Mouse (Mus musculus) midbrain, embryonic 15.5 days (tissue): Measurements from ENCODE around the gene Dnah2. TPM values are rescaled to one million over a fixed set of nuclear protein-coding genes. Genes with fewer than 3 reads are reported as not detected.

Experiments
- ATAC-seq: fragments of 200-750 bp; cut with Nextera tagmentation; replicated peaks from 2 replicates; pipeline ENCODE4 v1.8.0; 2017; ENCODE audit warnings: moderate TSS enrichment
- H3K27ac ChIP-seq: fragments of 300-500 bp; sonication (generic); 2 replicates; pipeline ENCODE4 v1.5.1; 2015; ENCODE audit warnings: mild to moderate bottlenecking, inconsistent platforms
- H3K27me3 ChIP-seq: fragments of 300-500 bp; sonication (generic); replicated peaks from 2 replicates; pipeline ENCODE4 v1.6.1; 2015; ENCODE audit warnings: inconsistent platforms
- H3K36me3 ChIP-seq: fragments of 300-500 bp; sonication (generic); replicated peaks from 2 replicates; pipeline ENCODE4 v1.6.1; 2015; ENCODE audit warnings: inconsistent platforms
- H3K4me1 ChIP-seq: fragments of 300-500 bp; sonication (generic); 2 replicates; pipeline ENCODE4 v1.6.1; 2015; ENCODE audit warnings: inconsistent platforms
- H3K4me2 ChIP-seq: fragments of 300-500 bp; sonication (generic); 2 replicates; pipeline ENCODE4 v1.6.1; 2015; ENCODE audit warnings: inconsistent platforms, mild to moderate bottlenecking, moderate library complexity
- H3K4me3 ChIP-seq: fragments of 300-500 bp; sonication (generic); 2 replicates; pipeline ENCODE4 v1.5.1; 2015; ENCODE audit warnings: mild to moderate bottlenecking, inconsistent platforms
- H3K9ac ChIP-seq: fragments of 300-500 bp; sonication (generic); 2 replicates; pipeline ENCODE4 v1.6.1; 2015; ENCODE audit warnings: mild to moderate bottlenecking, inconsistent platforms
- H3K9me3 ChIP-seq: fragments of 300-500 bp; sonication (generic); 2 replicates; pipeline ENCODE4 v1.6.1; 2016; ENCODE audit warnings: inconsistent platforms
- WGBS: fragments of 180-500 bp; shearing (Covaris S2); methylation state at CpG from one replicate; pipeline ENCODE4 v1.1.7; 2015; ENCODE audit warnings: mixed read lengths; 5-methylcytosine and 5-hydroxymethylcytosine counted together
- polyA plus RNA-seq: library from polyadenylated mRNA; unstranded; fragments of >200 nt; fragmentation: Nextera tagmentation; extraction: Ambion mirVana; gene quantifications from 2 replicates; pipeline ENCODE4 v1.2.1, GENCODE M21; 2015

Dnah2 gene
- polyA plus RNA-seq, 1 experiment from 2014 or later: 5.7 TPM

GRCm38 (mm10) chr11:69420554-69421000 is 128.3 kb downstream of the Dnah2 start:
- Histone ChIP-seq H3K36me3 (no peaks in the 10 kb centered on the region), H3K27ac (no peak overlapping the region), H3K9ac (peak overlapping the region; percentile 28; the same call in 1 of the 2 replicates), H3K27me3 (peaks cover 31% of the 10 kb centered on the region), H3K4me1 (peaks cover 44% of the 10 kb centered on the region), H3K9me3 (no peaks in the 10 kb centered on the region), H3K4me2 (peak overlapping the region; percentile 89), H3K4me3 (peak overlapping the region; percentile 55)
- 6% methylated on average over 10 of the region's 10 CpGs for WGBS
- ATAC-seq: no peak

GRCm38 (mm10) chr11:69419813-69420553 is 128.9 kb downstream of the Dnah2 start:
- Histone ChIP-seq H3K36me3 (no peaks in the 10 kb centered on the region), H3K4me2 (peak overlapping the region; percentile 89), H3K27ac (peak overlapping the region; percentile 96), H3K9ac (peak overlapping the region; percentile 28), H3K4me1 (peaks cover 45% of the 10 kb centered on the region), H3K9me3 (no peaks in the 10 kb centered on the region), H3K4me3 (peak overlapping the region; percentile 55), H3K27me3 (peaks cover 31% of the 10 kb centered on the region)
- no peak for ATAC-seq
- WGBS: under 1% methylated on average over 30 of the region's 31 CpGs

GRCm38 (mm10) chr11:69419443-69419812 is 129.5 kb downstream of the Dnah2 start:
- H3K36me3 ChIP-seq: no peaks in the 10 kb centered on the region
- H3K9ac ChIP-seq: peak overlapping the region; percentile 28
- peak overlapping the region; percentile 55 for H3K4me3 ChIP-seq
- ATAC-seq: no peak
- H3K4me2 ChIP-seq: peak overlapping the region; percentile 89
- H3K4me1 ChIP-seq: peaks cover 51% of the 10 kb centered on the region
- under 1% methylated on average over 19 of the region's 19 CpGs for WGBS
- no peaks in the 10 kb centered on the region for H3K9me3 ChIP-seq
- peaks cover 31% of the 10 kb centered on the region for H3K27me3 ChIP-seq
- H3K27ac ChIP-seq: peak overlapping the region; percentile 96

DNA sequence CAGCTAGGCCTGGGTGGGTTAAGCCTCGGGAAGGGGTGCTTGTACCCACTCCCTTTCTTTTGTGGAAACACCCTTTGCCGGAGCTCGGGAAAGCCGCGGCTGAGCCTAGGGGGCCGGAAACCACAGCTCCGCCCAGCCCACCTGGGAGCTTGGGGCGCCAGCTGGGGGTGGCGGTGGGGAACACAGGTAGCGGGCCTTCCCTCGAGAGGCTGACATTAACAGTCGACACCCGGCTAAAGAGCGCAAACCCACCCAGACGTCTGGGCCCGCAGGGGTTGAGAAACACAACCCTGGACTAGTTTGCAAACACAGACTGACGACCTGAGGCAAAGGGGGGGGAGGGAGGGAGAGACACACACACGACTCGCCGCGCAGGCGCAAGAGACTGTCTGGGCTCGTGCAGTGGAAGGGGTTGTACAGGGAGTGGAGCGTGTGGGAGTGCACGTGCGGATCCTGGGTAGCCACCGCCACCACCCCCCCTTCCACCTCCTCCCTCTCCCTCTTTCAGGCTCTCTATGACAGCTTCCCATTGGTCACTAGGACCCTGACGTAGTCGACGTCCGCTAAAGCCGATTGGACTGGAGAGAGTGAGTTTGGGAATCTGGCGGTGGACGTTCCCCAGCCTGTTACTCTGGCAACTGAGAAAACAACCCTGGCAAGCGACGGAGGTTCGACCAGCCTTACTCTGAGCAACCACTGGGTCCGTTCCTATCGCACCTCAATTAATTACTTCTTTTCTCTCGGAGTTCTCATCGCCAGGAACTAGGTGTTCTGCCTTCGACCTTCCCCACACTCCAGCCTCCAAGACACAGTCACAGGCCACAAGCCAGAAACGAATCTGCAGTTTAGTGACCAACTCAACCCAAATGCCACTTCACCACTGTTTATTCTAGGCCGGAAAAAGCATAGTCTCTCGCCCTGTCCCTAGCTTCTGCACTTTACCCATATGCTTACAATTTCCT is 130.1 kb downstream of the Dnah2 start:
- H3K4me1 ChIP-seq: peaks cover 57% of the 10 kb centered on the region
- ATAC-seq: peak; percentile 93

GRCm38 (mm10) chr11:69417449-69418384 is 131.2 kb downstream of the Dnah2 start:
- peaks cover 22% of the 10 kb centered on the region for H3K27me3 ChIP-seq
- H3K9me3 ChIP-seq: no peaks in the 10 kb centered on the region
- peak; percentile 32 for ATAC-seq
- H3K4me3 ChIP-seq: peak overlapping the region; percentile 55
- peak overlapping the region; percentile 89 for H3K4me2 ChIP-seq
- peak overlapping the region; percentile 96 for H3K27ac ChIP-seq
- peak overlapping the region; percentile 54 for H3K9ac ChIP-seq
- WGBS: under 1% methylated on average over 39 of the region's 39 CpGs
- H3K36me3 ChIP-seq: 0 out of 2 replicates have a peak, but pooled peaks cover 7% of the 10 kb centered on the region
- peaks cover 68% of the 10 kb centered on the region for H3K4me1 ChIP-seq

More for the DNA sequence above, 130.1 kb downstream of the Dnah2 start:
- H3K36me3 ChIP-seq: no peaks in the 10 kb centered on the region
- H3K9me3 ChIP-seq: no peaks in the 10 kb centered on the region
- peak overlapping the region; percentile 55 for H3K4me3 ChIP-seq
- peak overlapping the region; percentile 89 for H3K4me2 ChIP-seq
- H3K27ac ChIP-seq: peak overlapping the region; percentile 96
- under 1% methylated on average over 45 of the region's 45 CpGs for WGBS
- peak overlapping the region; percentile 54 for H3K9ac ChIP-seq
- peaks cover 29% of the 10 kb centered on the region for H3K27me3 ChIP-seq

DNA sequence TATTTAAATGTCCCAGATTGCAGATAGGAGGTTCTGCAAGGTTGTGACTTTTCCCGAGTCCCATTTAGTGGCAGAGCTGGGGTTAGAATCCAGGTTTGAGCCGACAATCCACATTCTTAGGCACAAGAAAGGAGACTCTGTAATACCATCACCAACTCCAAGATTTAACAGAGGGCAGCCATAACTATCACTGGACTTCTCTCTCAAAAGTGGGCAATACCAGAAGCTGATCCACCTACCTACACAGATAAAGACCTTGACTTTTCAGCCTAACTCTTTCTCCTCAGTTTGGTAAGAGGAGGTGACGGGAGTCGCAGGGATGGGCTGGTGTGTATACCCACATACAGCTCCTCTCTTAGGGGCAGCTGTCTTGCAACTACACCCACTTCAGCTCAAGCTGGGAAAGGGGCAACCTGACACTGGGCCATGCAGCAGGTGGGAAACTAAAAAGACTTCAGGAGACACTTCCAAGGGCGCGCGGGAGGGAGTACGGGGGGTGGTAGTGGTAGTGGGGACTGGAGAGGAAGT is 131.9 kb downstream of the Dnah2 start:
- Histone ChIP-seq H3K9me3 (no peaks in the 10 kb centered on the region), H3K4me3 (peak overlapping the region; percentile 55), H3K9ac (peak overlapping the region; percentile 34), H3K27me3 (peaks cover 14% of the 10 kb centered on the region), H3K4me1 (peaks cover 75% of the 10 kb centered on the region), H3K36me3 (0 out of 2 replicates have a peak, but pooled peaks cover 11% of the 10 kb centered on the region), H3K27ac (peak overlapping the region; percentile 96), H3K4me2 (peak overlapping the region; percentile 89)
- 2% methylated on average over 8 of the region's 8 CpGs for WGBS
- ATAC-seq: no peak

DNA sequence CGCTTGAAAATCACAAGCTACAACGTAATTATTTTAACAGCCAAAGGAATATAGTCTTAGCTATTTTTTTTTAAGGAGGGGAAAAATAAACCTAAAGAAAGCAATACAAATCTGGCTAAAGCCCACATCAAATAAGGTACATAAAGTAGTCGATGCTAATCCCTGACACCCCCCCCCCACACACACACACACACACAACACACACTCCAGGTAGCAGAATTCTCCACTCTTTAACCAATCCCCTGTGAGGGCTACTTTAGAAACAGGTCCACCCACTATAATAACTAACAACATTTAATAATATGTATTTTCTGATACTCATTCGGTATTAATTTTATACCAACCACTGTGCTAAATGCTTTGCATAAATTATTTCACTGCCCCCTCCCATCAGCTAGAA is 132.4 kb downstream of the Dnah2 start:
- Histone ChIP-seq H3K4me3 (peak overlapping the region; percentile 55), H3K27me3 (peaks cover 9% of the 10 kb centered on the region), H3K9me3 (no peaks in the 10 kb centered on the region), H3K27ac (peak overlapping the region; percentile 96), H3K4me2 (peak overlapping the region; percentile 89), H3K9ac (peak overlapping the region; percentile 34), H3K36me3 (0 out of 2 replicates have a peak, but pooled peaks cover 11% of the 10 kb centered on the region), H3K4me1 (peaks cover 78% of the 10 kb centered on the region)
- under 1% methylated on average over 4 of the region's 4 CpGs for whole genome bisulfite sequencing
- ATAC-seq: no peak

GRCm38 (mm10) chr11:69415668-69416451 is 133.1 kb downstream of the Dnah2 start:
- no peaks in the 10 kb centered on the region for H3K9me3 ChIP-seq
- 0% methylated on average over 20 of the region's 25 CpGs for WGBS
- peak overlapping the region; percentile 82 for H3K9ac ChIP-seq
- peak overlapping the region; percentile 55 for H3K4me3 ChIP-seq
- ATAC-seq: no peak
- H3K27ac ChIP-seq: peak overlapping the region; percentile 96
- peaks cover 74% of the 10 kb centered on the region for H3K4me1 ChIP-seq
- peak overlapping the region; percentile 89 for H3K4me2 ChIP-seq
- peaks cover 3% of the 10 kb centered on the region; the same call in 1 of the 2 replicates for H3K27me3 ChIP-seq
- 0 out of 2 replicates have a peak, but pooled peaks cover 11% of the 10 kb centered on the region for H3K36me3 ChIP-seq

DNA sequence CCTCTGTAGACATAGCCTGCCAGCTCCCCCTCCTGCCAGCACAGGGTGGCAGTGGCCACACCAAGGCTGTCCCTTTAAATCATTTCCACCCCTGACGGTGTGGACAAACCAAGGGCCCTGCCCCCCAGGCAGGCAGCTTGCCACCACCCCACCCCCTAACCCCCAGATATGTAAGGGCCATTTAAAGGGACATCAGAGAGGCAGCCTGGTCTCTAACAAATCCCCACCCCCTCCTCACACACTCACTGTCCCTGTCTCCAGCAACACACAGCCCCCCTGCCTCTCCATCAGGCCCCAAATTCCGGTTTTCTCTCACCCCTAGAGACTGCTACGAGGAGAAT is 133.6 kb downstream of the Dnah2 start:
- 0% methylated on average over 3 of the region's 3 CpGs for WGBS
- ATAC-seq: peak; percentile 16
- H3K4me1 ChIP-seq: peaks cover 73% of the 10 kb centered on the region

GRCm38 (mm10) chr11:69414421-69415326 is 134.2 kb downstream of the Dnah2 start:
- Histone ChIP-seq H3K9ac (peak overlapping the region; percentile 82), H3K27me3 (no peaks in the 10 kb centered on the region), H3K4me3 (peak overlapping the region; percentile 55), H3K4me2 (peak overlapping the region; percentile 85), H3K4me1 (peaks cover 73% of the 10 kb centered on the region), H3K27ac (peak overlapping the region; percentile 96), H3K9me3 (no peaks in the 10 kb centered on the region), H3K36me3 (0 out of 2 replicates have a peak, but pooled peaks cover 11% of the 10 kb centered on the region)
- WGBS: 11% methylated on average over 4 of the region's 4 CpGs
- ATAC-seq: no peak

More for the DNA sequence above, 133.6 kb downstream of the Dnah2 start:
- H3K4me2 ChIP-seq: peak overlapping the region; percentile 85
- peak overlapping the region; percentile 96 for H3K27ac ChIP-seq
- H3K4me3 ChIP-seq: peak overlapping the region; percentile 55
- H3K27me3 ChIP-seq: no peaks in the 10 kb centered on the region
- 0 out of 2 replicates have a peak, but pooled peaks cover 11% of the 10 kb centered on the region for H3K36me3 ChIP-seq
- peak overlapping the region; percentile 82 for H3K9ac ChIP-seq
- no peaks in the 10 kb centered on the region for H3K9me3 ChIP-seq
